Mouse (Mus musculus) stomach, embryonic 14.5 days (tissue): ENCODE measurements at regions not wholly inside any gene's neighbourhood (a gene's known extent, or its start where the extent isn't known, plus 50 kb on each side); places are given as distances from the start of the nearest gene placed in this dataset.

Experiments
- ATAC-seq: fragments of 200-750 bp; cut with Nextera tagmentation; 2 replicates; pipeline ENCODE4 v1.8.0; 2017; ENCODE audit warnings: low read depth, moderate TSS enrichment; ENCODE audit not compliant: insufficient number of reproducible peaks, insufficient read depth, low FRiP score
- H3K27ac ChIP-seq: fragments of 300-500 bp; sonication (generic); 2 replicates; pipeline ENCODE4 v1.5.1; 2014; ENCODE audit warnings: mild to moderate bottlenecking, low read length, moderate library complexity, mixed read lengths
- H3K27me3 ChIP-seq: fragments of 300-500 bp; sonication (generic); 2 replicates; pipeline ENCODE4 v1.6.1; 2014; ENCODE audit warnings: low read length, control low read depth, mixed read lengths; ENCODE audit not compliant: control insufficient read depth, insufficient read depth
- H3K36me3 ChIP-seq: fragments of 300-500 bp; sonication (generic); 2 replicates; pipeline ENCODE4 v1.6.1; 2014; ENCODE audit warnings: mild to moderate bottlenecking, control low read depth, low read length, moderate library complexity, mixed read lengths; ENCODE audit not compliant: control insufficient read depth, insufficient read depth
- H3K4me1 ChIP-seq: fragments of 300-500 bp; sonication (generic); 2 replicates; pipeline ENCODE4 v1.6.1; 2014; ENCODE audit warnings: low read length, control low read depth, mixed read lengths; ENCODE audit not compliant: control insufficient read depth, insufficient read depth
- H3K4me2 ChIP-seq: fragments of 300-500 bp; sonication (generic); replicated peaks from 2 replicates; pipeline ENCODE4 v1.6.1; 2014; ENCODE audit warnings: low read depth, low read length, control low read depth
- H3K4me3 ChIP-seq: fragments of 300-500 bp; sonication (generic); 2 replicates; pipeline ENCODE4 v1.5.1; 2014; ENCODE audit warnings: low read depth, low read length, control low read depth
- H3K9ac ChIP-seq: fragments of 300-500 bp; sonication (generic); replicated peaks from 2 replicates; pipeline ENCODE4 v1.6.1; 2014; ENCODE audit warnings: low read depth, mild to moderate bottlenecking, control low read depth, low read length, moderate library complexity, mixed read lengths
- H3K9me3 ChIP-seq: fragments of 300-500 bp; sonication (generic); 2 replicates; pipeline ENCODE4 v1.6.1; 2016; ENCODE audit warnings: low read depth, low read length, control low read depth; ENCODE audit not compliant: control insufficient read depth
- WGBS: fragments of 180-500 bp; shearing (Covaris S2); extraction: QIAGEN DNeasy Blood & Tissue Kit; methylation state at CpG from one replicate; pipeline ENCODE4 v1.1.7; 2014; 5-methylcytosine and 5-hydroxymethylcytosine counted together

- Histone ChIP-seq H3K9ac (no peak overlapping the region), H3K4me3 (no peak overlapping the region), H3K9me3 (no peaks in the 10 kb centered on the region), H3K4me2 (no peak overlapping the region), H3K36me3 (no peaks in the 10 kb centered on the region), H3K4me1 (no peaks in the 10 kb centered on the region), H3K27ac (no peak overlapping the region), H3K27me3 (no peaks in the 10 kb centered on the region)
- no peak for ATAC-seq
- WGBS = 51% methylated on average over 11 of the region's 11 CpGs
Observed at GRCm38 (mm10) chr6:18688652-18689348, 159.6 kb upstream of the Lsm8 start.

DNA sequence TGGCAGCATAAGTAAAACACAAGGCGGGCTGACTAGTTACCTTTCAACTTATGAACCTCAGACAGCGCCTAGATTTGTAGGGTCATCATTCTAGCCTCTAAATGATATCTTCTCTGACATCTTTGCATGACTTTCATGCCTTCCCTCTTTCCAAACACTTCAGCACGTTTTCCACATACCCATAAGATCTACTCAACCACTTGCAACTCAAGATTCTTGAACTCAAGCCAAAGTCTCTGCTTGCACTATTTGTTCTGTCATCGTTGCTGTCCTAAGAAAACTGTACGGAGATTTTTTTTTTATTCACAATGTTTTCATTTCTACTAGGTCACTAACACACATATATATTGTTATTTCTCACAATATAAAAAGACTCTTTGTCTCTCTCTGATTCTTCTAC, 150.8 kb upstream of the Lsm8 start:
- Histone ChIP-seq H3K4me1 (no peaks in the 10 kb centered on the region), H3K27ac (no peak overlapping the region), H3K9ac (no peak overlapping the region), H3K27me3 (no peaks in the 10 kb centered on the region), H3K4me3 (no peak overlapping the region), H3K4me2 (no peak overlapping the region), H3K9me3 (no peaks in the 10 kb centered on the region), H3K36me3 (no peaks in the 10 kb centered on the region)
- 55% methylated on average over 5 of the region's 5 CpGs for WGBS
- no peak for ATAC-seq

DNA sequence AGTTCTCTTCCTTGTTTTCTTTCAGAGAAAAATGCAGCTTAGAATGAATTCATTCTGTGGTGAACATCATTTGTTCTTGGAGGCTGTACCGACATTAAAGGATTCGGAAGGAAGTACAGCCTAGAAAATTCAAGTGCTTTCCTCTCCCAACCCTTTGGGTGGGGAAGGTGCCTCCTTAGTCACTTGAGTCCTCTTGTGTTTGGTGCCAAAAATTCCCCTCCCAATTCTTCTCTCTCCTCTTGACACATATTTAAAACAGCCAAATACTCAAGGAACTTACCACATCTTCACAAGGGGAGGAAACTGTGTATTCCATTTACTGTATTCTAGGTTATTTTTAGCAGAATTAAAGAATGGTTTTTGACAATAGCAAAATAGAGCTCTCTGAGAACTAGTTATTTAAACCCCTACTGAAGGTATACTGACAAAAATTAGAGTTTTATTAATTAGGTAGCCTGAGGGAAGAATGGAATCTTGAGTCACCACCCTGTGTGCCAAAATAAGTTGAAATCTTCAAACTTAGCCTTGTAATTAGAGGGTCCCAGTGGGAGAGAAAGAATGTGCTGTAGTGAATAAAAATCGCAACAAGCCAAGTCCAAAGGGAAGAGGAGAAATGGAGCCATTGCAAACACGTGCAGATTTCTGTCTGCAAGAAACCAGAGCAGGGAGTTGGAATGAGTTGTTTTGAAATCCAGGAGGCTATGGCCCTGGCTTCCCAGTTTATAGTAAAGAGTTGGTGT, 149.2 kb upstream of the Lsm8 start:
- Histone ChIP-seq H3K27ac (no peak overlapping the region), H3K9me3 (no peaks in the 10 kb centered on the region), H3K9ac (no peak overlapping the region), H3K4me1 (no peaks in the 10 kb centered on the region), H3K27me3 (no peaks in the 10 kb centered on the region), H3K4me2 (no peak overlapping the region), H3K4me3 (no peak overlapping the region), H3K36me3 (no peaks in the 10 kb centered on the region)
- WGBS = 57% methylated on average over 4 of the region's 4 CpGs
- no peak for ATAC-seq

- H3K9me3 ChIP-seq = no peaks in the 10 kb centered on the region
- no peaks in the 10 kb centered on the region for H3K27me3 ChIP-seq
- no peak overlapping the region for H3K4me2 ChIP-seq
- H3K4me3 ChIP-seq = no peak overlapping the region
- no peaks in the 10 kb centered on the region for H3K36me3 ChIP-seq
- no peaks in the 10 kb centered on the region for H3K4me1 ChIP-seq
- no peak for ATAC-seq
- 32% methylated on average over 12 of the region's 12 CpGs for WGBS
- H3K27ac ChIP-seq = no peak overlapping the region
- no peak overlapping the region for H3K9ac ChIP-seq
Observed at GRCm38 (mm10) chr6:18699729-18700386, 148.5 kb upstream of the Lsm8 start.

DNA sequence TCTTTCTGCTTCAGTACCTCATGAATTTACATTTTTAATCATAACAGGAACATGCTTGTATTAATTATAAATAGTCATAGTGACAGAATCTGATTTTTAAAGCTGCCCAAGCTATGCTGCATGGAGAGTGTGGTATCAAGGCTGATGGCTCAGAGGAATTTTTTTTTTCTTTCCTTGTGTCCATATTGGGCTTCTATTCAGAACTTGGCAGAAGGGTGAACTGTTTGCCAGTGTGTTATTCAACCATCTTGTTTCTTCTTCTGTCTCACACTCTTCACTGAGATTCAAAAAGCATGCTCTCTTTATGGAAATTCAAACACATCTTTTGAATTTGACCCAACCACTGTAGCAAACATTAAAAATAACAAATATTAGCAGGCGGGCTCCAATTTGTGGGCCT, 137.6 kb upstream of the Lsm8 start:
- WGBS = 91% methylated on average over 1 of the region's 1 CpGs

DNA sequence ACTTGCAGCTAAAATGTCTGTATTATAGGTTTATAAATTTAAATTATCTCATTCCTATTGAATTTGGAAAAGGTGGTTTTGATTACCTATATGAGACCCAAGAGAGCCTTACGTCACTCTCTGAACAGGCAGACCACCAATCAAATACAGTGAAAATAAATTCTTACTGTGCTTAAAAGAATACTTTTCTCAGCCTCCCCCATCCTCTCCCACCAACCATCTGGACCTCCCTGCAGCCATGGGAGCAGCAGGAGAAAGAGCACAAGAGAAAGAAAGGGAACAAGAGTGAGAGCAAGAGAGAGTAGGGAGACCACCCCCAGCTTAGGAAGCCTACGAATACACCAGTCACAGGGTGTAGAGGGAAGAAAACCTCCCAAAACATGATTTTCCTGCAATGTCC, 99.5 kb upstream of the Lsm8 start:
- Histone ChIP-seq H3K4me1 (no peaks in the 10 kb centered on the region), H3K9ac (no peak overlapping the region), H3K4me2 (no peak overlapping the region), H3K27me3 (no peaks in the 10 kb centered on the region), H3K4me3 (no peak overlapping the region), H3K27ac (no peak overlapping the region), H3K36me3 (no peaks in the 10 kb centered on the region), H3K9me3 (no peaks in the 10 kb centered on the region)
- ATAC-seq = no peak
- 70% methylated on average over 2 of the region's 2 CpGs for WGBS

More for the DNA sequence above, 137.6 kb upstream of the Lsm8 start:
- H3K4me3 ChIP-seq = no peak overlapping the region
- H3K36me3 ChIP-seq = no peaks in the 10 kb centered on the region
- H3K9me3 ChIP-seq = no peaks in the 10 kb centered on the region
- H3K27ac ChIP-seq = no peak overlapping the region
- no peaks in the 10 kb centered on the region for H3K27me3 ChIP-seq
- H3K4me2 ChIP-seq = no peak overlapping the region
- no peak overlapping the region for H3K9ac ChIP-seq
- no peak for ATAC-seq
- H3K4me1 ChIP-seq = no peaks in the 10 kb centered on the region

DNA sequence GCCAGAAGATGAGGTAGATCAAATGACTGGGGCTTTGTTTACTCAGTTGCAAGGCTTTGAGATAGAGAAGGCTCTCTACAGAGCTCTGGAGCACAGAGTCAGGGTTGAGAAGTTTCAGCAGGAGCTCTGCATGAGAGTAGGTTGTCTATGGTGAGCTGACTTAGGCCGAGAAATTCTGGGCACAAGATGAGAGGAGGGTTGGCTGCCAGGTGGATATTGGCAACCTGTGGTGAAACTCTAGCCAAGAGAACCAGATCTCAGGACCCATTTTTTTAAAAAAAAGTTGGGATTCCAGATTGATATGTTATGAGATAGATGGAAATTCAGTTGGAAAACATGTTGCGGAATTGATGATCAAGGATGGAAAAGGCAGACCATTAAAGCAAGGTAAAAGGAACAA, 83.8 kb upstream of the Lsm8 start:
- no peak for ATAC-seq
- H3K4me2 ChIP-seq = no peak overlapping the region
- H3K4me3 ChIP-seq = no peak overlapping the region
- H3K27me3 ChIP-seq = no peaks in the 10 kb centered on the region
- no peaks in the 10 kb centered on the region for H3K4me1 ChIP-seq
- 89% methylated on average over 2 of the region's 2 CpGs for WGBS
- H3K9ac ChIP-seq = no peak overlapping the region
- H3K36me3 ChIP-seq = no peaks in the 10 kb centered on the region
- H3K9me3 ChIP-seq = no peaks in the 10 kb centered on the region
- no peak overlapping the region for H3K27ac ChIP-seq

DNA sequence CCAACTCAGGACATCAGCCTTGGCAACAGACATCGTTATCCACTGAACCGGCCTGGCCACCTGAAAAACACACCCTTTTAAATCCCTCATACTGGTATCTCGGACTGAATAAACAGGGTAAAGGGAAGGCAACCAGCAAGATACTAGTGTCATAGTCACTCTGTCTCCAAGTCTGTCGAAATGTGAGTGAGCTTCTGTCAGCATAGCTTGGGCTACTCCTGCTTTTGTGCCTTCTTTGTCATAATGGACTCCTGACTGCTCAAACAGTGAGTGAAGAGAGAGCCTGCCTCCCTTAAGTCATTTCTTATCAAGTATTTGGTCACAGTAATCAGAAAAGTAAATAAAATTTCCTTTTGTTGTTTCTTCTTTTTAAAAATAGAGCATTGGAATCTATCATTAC, 53.0 kb upstream of the Lsm8 start:
- Histone ChIP-seq H3K9ac (no peak overlapping the region), H3K4me1 (no peaks in the 10 kb centered on the region), H3K27me3 (no peaks in the 10 kb centered on the region), H3K4me2 (no peak overlapping the region), H3K36me3 (no peaks in the 10 kb centered on the region), H3K9me3 (no peaks in the 10 kb centered on the region), H3K4me3 (no peak overlapping the region), H3K27ac (no peak overlapping the region)
- no peak for ATAC-seq
- 51% methylated on average over 4 of the region's 4 CpGs for WGBS
